Mouse (Mus musculus): ENCODE data around the gene Ctsd. TPM values are rescaled to one million over a fixed set of nuclear protein-coding genes. Genes with fewer than 3 reads are reported as not detected.

The Ctsd gene
- polyA plus RNA-seq, 1 experiment from 2014 or later, result 189 TPM

- no peak for ATAC-seq (ENCODE audit: insufficient read depth, low FRiP score, low TSS enrichment)
- WGBS, result 90% methylated on average over 4 of the region's 4 CpGs
- no peak overlapping the region for H3K4me3 ChIP-seq (ENCODE audit: low read depth, low read length)
Observed at GRCm38 (mm10) chr7:142395472-142395871, 7.6 kb upstream of the Ctsd start.

GRCm38 (mm10) chr7:142394261-142395190 lies 6.7 kb upstream of the Ctsd start:
- Histone ChIP-seq H3K4me2 (ENCODE audit: low read depth) (no peak overlapping the region), H3K27ac (ENCODE audit: low read depth, low read length) (no peak overlapping the region), H3K9ac (ENCODE audit: low read length) (no peak overlapping the region), H3K4me3 (ENCODE audit: low read depth, low read length) (no peak overlapping the region), H3K36me3 (ENCODE audit: control insufficient read depth, insufficient read depth, low read length) (no peaks in the 10 kb centered on the region), H3K4me1 (ENCODE audit: control insufficient read depth, insufficient read depth, low read length) (no peaks in the 10 kb centered on the region), H3K9me3 (ENCODE audit: control insufficient read depth, low read length) (no peaks in the 10 kb centered on the region), H3K27me3 (ENCODE audit: control insufficient read depth, insufficient read depth, low read length) (no peaks in the 10 kb centered on the region)
- ATAC-seq (ENCODE audit: insufficient read depth, low FRiP score, low TSS enrichment) (no peak), DNase-seq (ENCODE audit: low spot score) (no peak)
- 66% methylated on average over 6 of the region's 6 CpGs for WGBS

More at GRCm38 (mm10) chr7:142395472-142395871, 7.6 kb upstream of the Ctsd start:
- H3K4me2 ChIP-seq (ENCODE audit: low read depth), result no peak overlapping the region
- H3K36me3 ChIP-seq (ENCODE audit: control insufficient read depth, insufficient read depth, low read length), result no peaks in the 10 kb centered on the region
- no peaks in the 10 kb centered on the region for H3K27me3 ChIP-seq (ENCODE audit: control insufficient read depth, insufficient read depth, low read length)
- no peaks in the 10 kb centered on the region for H3K9me3 ChIP-seq (ENCODE audit: control insufficient read depth, low read length)
- no peaks in the 10 kb centered on the region for H3K4me1 ChIP-seq (ENCODE audit: control insufficient read depth, insufficient read depth, low read length)
- no peak overlapping the region for H3K27ac ChIP-seq (ENCODE audit: low read depth, low read length)
- no peak overlapping the region for H3K9ac ChIP-seq (ENCODE audit: low read length)
- DNase-seq (ENCODE audit: low spot score), result no peak

- Histone ChIP-seq H3K36me3 (ENCODE audit: control insufficient read depth, insufficient read depth, low read length) (no peaks in the 10 kb centered on the region), H3K27me3 (ENCODE audit: control insufficient read depth, insufficient read depth, low read length) (no peaks in the 10 kb centered on the region), H3K4me1 (ENCODE audit: control insufficient read depth, insufficient read depth, low read length) (no peaks in the 10 kb centered on the region), H3K9ac (ENCODE audit: low read length) (no peak overlapping the region), H3K4me2 (ENCODE audit: low read depth) (no peak overlapping the region), H3K9me3 (ENCODE audit: control insufficient read depth, low read length) (no peaks in the 10 kb centered on the region), H3K27ac (ENCODE audit: low read depth, low read length) (no peak overlapping the region), H3K4me3 (ENCODE audit: low read depth, low read length) (no peak overlapping the region)
- 25% methylated on average over 4 of the region's 4 CpGs for WGBS
- ATAC-seq (ENCODE audit: insufficient read depth, low FRiP score, low TSS enrichment) (no peak), DNase-seq (ENCODE audit: low spot score) (no peak)
Observed at GRCm38 (mm10) chr7:142393191-142393590, 5.4 kb upstream of the Ctsd start.

- no peak overlapping the region for H3K9ac ChIP-seq (ENCODE audit: low read length)
- WGBS, result 68% methylated on average over 4 of the region's 4 CpGs
- H3K27me3 ChIP-seq (ENCODE audit: control insufficient read depth, insufficient read depth, low read length), result no peaks in the 10 kb centered on the region
- H3K27ac ChIP-seq (ENCODE audit: low read depth, low read length), result no peak overlapping the region
- peaks cover 6% of the 10 kb centered on the region; the same call in 1 of the 2 replicates for H3K4me1 ChIP-seq (ENCODE audit: control insufficient read depth, insufficient read depth, low read length)
- no peak overlapping the region for H3K4me2 ChIP-seq (ENCODE audit: low read depth)
- H3K36me3 ChIP-seq (ENCODE audit: control insufficient read depth, insufficient read depth, low read length), result no peaks in the 10 kb centered on the region
- no peak overlapping the region for H3K4me3 ChIP-seq (ENCODE audit: low read depth, low read length)
- DNase-seq (ENCODE audit: low spot score) (no peak), ATAC-seq (ENCODE audit: insufficient read depth, low FRiP score, low TSS enrichment) (no peak)
- H3K9me3 ChIP-seq (ENCODE audit: control insufficient read depth, low read length), result no peaks in the 10 kb centered on the region
Observed at GRCm38 (mm10) chr7:142391609-142392008, 3.8 kb upstream of the Ctsd start.

- Histone ChIP-seq H3K4me3 (ENCODE audit: low read depth, low read length) (no peak overlapping the region), H3K4me1 (ENCODE audit: control insufficient read depth, insufficient read depth, low read length) (peaks cover 8% of the 10 kb centered on the region; the same call in 1 of the 2 replicates), H3K9me3 (ENCODE audit: control insufficient read depth, low read length) (no peaks in the 10 kb centered on the region), H3K36me3 (ENCODE audit: control insufficient read depth, insufficient read depth, low read length) (no peaks in the 10 kb centered on the region), H3K4me2 (ENCODE audit: low read depth) (no peak overlapping the region), H3K27ac (ENCODE audit: low read depth, low read length) (no peak overlapping the region), H3K27me3 (ENCODE audit: control insufficient read depth, insufficient read depth, low read length) (no peaks in the 10 kb centered on the region), H3K9ac (ENCODE audit: low read length) (no peak overlapping the region)
- 77% methylated on average over 3 of the region's 3 CpGs for WGBS
- ATAC-seq (ENCODE audit: insufficient read depth, low FRiP score, low TSS enrichment) (no peak), DNase-seq (ENCODE audit: low spot score) (no peak)
Observed at GRCm38 (mm10) chr7:142391108-142391507, 3.3 kb upstream of the Ctsd start.

GRCm38 (mm10) chr7:142389961-142390650 lies 2.3 kb upstream of the Ctsd start:
- WGBS, result 81% methylated on average over 3 of the region's 3 CpGs
- no peaks in the 10 kb centered on the region for H3K9me3 ChIP-seq (ENCODE audit: control insufficient read depth, low read length)
- no peak for DNase-seq (ENCODE audit: low spot score)
- no peak overlapping the region for H3K4me3 ChIP-seq (ENCODE audit: low read depth, low read length)
- no peak for ATAC-seq (ENCODE audit: insufficient read depth, low FRiP score, low TSS enrichment)
- H3K4me1 ChIP-seq (ENCODE audit: control insufficient read depth, insufficient read depth, low read length), result peaks cover 8% of the 10 kb centered on the region; the same call in 1 of the 2 replicates
- no peak overlapping the region for H3K27ac ChIP-seq (ENCODE audit: low read depth, low read length)
- no peak overlapping the region for H3K4me2 ChIP-seq (ENCODE audit: low read depth)
- no peaks in the 10 kb centered on the region for H3K27me3 ChIP-seq (ENCODE audit: control insufficient read depth, insufficient read depth, low read length)
- H3K36me3 ChIP-seq (ENCODE audit: control insufficient read depth, insufficient read depth, low read length), result no peaks in the 10 kb centered on the region
- no peak overlapping the region for H3K9ac ChIP-seq (ENCODE audit: low read length)

- DNase-seq (ENCODE audit: low spot score) (no peak), ATAC-seq (ENCODE audit: insufficient read depth, low FRiP score, low TSS enrichment) (no peak)
- 99% methylated on average over 2 of the region's 2 CpGs for WGBS
- Histone ChIP-seq H3K36me3 (ENCODE audit: control insufficient read depth, insufficient read depth, low read length) (no peaks in the 10 kb centered on the region), H3K9me3 (ENCODE audit: control insufficient read depth, low read length) (no peaks in the 10 kb centered on the region), H3K27ac (ENCODE audit: low read depth, low read length) (no peak overlapping the region), H3K4me3 (ENCODE audit: low read depth, low read length) (no peak overlapping the region), H3K4me1 (ENCODE audit: control insufficient read depth, insufficient read depth, low read length) (peaks cover 8% of the 10 kb centered on the region; the same call in 1 of the 2 replicates), H3K27me3 (ENCODE audit: control insufficient read depth, insufficient read depth, low read length) (no peaks in the 10 kb centered on the region), H3K4me2 (ENCODE audit: low read depth) (no peak overlapping the region), H3K9ac (ENCODE audit: low read length) (no peak overlapping the region)
Observed at GRCm38 (mm10) chr7:142388740-142389139, 902 bp upstream of the Ctsd start.

- no peaks in the 10 kb centered on the region for H3K36me3 ChIP-seq (ENCODE audit: control insufficient read depth, insufficient read depth, low read length)
- 88% methylated on average over 1 of the region's 1 CpGs for WGBS
- peaks cover 8% of the 10 kb centered on the region; the same call in 1 of the 2 replicates for H3K4me1 ChIP-seq (ENCODE audit: control insufficient read depth, insufficient read depth, low read length)
- peak overlapping the region; percentile 68; the same call in 1 of the 2 replicates for H3K4me3 ChIP-seq (ENCODE audit: low read depth, low read length)
- no peak for DNase-seq (ENCODE audit: low spot score)
- peak overlapping the region; percentile 23; the same call in 1 of the 2 replicates for H3K9ac ChIP-seq (ENCODE audit: low read length)
- H3K27ac ChIP-seq (ENCODE audit: low read depth, low read length), result 0 out of 2 replicates have a peak overlapping the region, but pooled peaks have one; percentile 4
- H3K27me3 ChIP-seq (ENCODE audit: control insufficient read depth, insufficient read depth, low read length), result no peaks in the 10 kb centered on the region
- peak overlapping the region; percentile 34; the same call in 1 of the 2 replicates for H3K4me2 ChIP-seq (ENCODE audit: low read depth)
- peak; percentile 11; the same call in 1 of the 2 replicates for ATAC-seq (ENCODE audit: insufficient read depth, low FRiP score, low TSS enrichment)
- no peaks in the 10 kb centered on the region for H3K9me3 ChIP-seq (ENCODE audit: control insufficient read depth, low read length)
Observed at GRCm38 (mm10) chr7:142388198-142388597, 360 bp upstream of the Ctsd start.
